ENCODE assay signal across 18 mouse cellular contexts in genomic region chr6:145679516-145679915, GRCm38 (mm10).
"Had no signal": no experiment of that assay in that cellular context is flagged by ENCODE, and none has a peak within 500 bp of the region (broad histone marks: within the 10 kb centered on the region; RNA-seq: fewer than 3 reads in every experiment).

No protein-coding gene starts in this region.

- H3K4me3 ChIP-seq: layer of hippocampus, adult 2 months; left cerebral cortex, adult 2 months; liver, embryonic 13.5 days had no signal

- H3K9ac ChIP-seq: liver, embryonic 13.5 days; lung, embryonic 14.5 days had no signal

- H3K9me3 ChIP-seq: liver, embryonic 13.5 days had no signal

- H3K4me1 ChIP-seq: liver, embryonic 13.5 days had no signal

- ATAC-seq: intestine, embryonic 16.5 days had no signal

- H3K27me3 ChIP-seq: liver, embryonic 13.5 days had no signal

- H3K4me2 ChIP-seq: liver, embryonic 13.5 days; lung, embryonic 14.5 days; midbrain, embryonic 11.5 days had no signal

- H3K36me3 ChIP-seq: liver, embryonic 13.5 days had no signal

- DNase-seq: kidney, postnatal 25 days; layer of hippocampus, adult 9-11 months; liver, embryonic 13.5 days; lung, embryonic 14.5 days; lung, postnatal 10 days; lung, postnatal 4 days; midbrain, embryonic 14.5 days; right cerebral cortex, adult 18-20 months; right cerebral cortex, postnatal 14 days; right cerebral cortex, postnatal 4 days; thymus, adult 2 months; thymus, postnatal 14 days; thymus, postnatal 4 days had no signal

- H3K27ac ChIP-seq: layer of hippocampus, adult 2 months; left cerebral cortex, adult 2 months; liver, embryonic 13.5 days; stomach, postnatal 0 days had no signal
